Mouse (Mus musculus): ENCODE results near the gene Abtb2. TPM values are rescaled to one million over a fixed set of nuclear protein-coding genes. Genes with fewer than 3 reads are reported as not detected.
A peak's percentile ranks its signal among the peaks of the same experiment; 100 is the strongest.

The Abtb2 gene
- total RNA-seq, 1 experiment: 5.5 TPM

DNA sequence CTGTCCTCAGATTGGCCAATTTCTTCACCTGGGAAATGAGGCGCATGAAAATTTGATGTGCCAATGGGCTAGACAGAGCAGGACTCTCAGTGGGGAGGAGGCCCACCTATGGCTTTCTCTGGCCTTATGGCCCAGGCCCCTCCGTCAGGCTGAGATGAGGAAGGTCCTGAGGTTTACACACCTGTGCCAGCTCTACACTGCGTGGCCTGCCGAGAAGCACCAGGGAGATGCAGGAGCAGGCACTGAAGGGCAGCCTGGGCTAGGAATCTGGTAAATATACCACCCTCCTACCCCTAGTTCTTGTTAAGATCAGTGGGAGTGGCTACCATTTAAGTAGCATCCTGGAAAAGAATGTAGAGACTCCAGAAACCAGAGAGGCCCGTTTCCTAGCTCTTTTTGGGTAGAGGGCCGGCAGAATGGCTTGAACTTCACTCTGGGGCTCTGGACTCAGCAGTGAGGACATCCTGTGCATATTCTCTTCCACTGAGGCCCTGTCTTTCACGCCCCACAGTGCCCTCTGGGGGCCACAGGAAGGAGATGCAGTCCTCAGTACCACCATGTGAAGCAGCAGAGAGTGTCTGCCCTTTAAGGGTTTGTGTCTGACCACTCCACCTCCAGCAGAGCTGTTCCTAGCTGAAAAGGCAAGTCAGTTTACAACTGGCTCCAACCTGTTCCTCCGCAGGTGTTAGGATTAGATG is 152.6 kb downstream of the Abtb2 start:
- no peaks in the 10 kb centered on the region for H3K4me1 ChIP-seq (ENCODE audit: control insufficient read depth in 2 of 2, insufficient read depth in 2 of 2, low read length in 2 of 2, poor library complexity in 1 of 2)
- no peak overlapping the region for H3K4me3 ChIP-seq (ENCODE audit: insufficient read depth in 1 of 2, low read depth in 1 of 2, low read length in 2 of 2, poor library complexity in 1 of 2, severe bottlenecking in 1 of 2)
- no peak overlapping the region for H3K27ac ChIP-seq (ENCODE audit: insufficient read depth, low read depth, low read length, poor library complexity, severe bottlenecking)
- peak; percentile 76 for DNase-seq (ENCODE audit: low read depth, low spot score)
- H3K9me3 ChIP-seq (ENCODE audit: control insufficient read depth, insufficient read depth, low read depth, low read length): no peaks in the 10 kb centered on the region
- no peak overlapping the region for H3K9ac ChIP-seq (ENCODE audit: insufficient read depth, low read depth, low read length, poor library complexity, severe bottlenecking)
- TF ChIP-seq MAFK (IDR thresholded peaks at IDR 0.05; ENCODE audit: insufficient read depth, low read depth, low read length) (no peak), ZNF384 (IDR thresholded peaks at IDR 0.05; ENCODE audit: low read depth, low read length) (no peak), ZC3H11A (IDR thresholded peaks at IDR 0.05; ENCODE audit: borderline replicate concordance, low read depth, low read length) (no peak), CHD2 (IDR thresholded peaks at IDR 0.05; ENCODE audit: low read depth, low read length) (no peak), HCFC1 (IDR thresholded peaks at IDR 0.05; ENCODE audit: borderline replicate concordance, insufficient read depth, low read length) (no peak)
- in situ Hi-C loops (cut with MboI; ENCODE audit: low sequenced_read_pairs in 2 of 2, unreplicated experiment in 2 of 2): loop anchor here in 1 of 2 experiments (5.0 kb wide), 1 partner anchor 151 kb away; the partner anchor contains the start of gene Abtb2
- H3K36me3 ChIP-seq (ENCODE audit: control insufficient read depth, insufficient read depth, low read length, poor library complexity, severe bottlenecking): peaks cover 51% of the 10 kb centered on the region

DNA sequence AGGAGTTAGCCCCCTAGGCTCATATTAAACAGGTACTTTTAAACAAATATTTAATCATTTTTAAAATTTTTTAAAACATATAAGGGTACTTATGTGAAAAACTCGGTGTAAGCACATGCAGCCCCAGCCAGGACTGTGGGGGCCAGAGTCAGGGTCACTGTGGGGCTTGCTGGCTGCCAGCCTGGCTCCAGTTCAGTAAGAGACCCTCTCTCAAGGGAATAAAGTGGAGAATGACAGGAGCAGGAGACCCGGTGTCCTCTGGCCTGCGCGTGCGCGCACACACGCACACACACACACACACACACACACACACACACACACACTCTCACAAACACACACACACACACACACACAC is 153.2 kb downstream of the Abtb2 start:
- H3K9ac ChIP-seq (ENCODE audit: insufficient read depth, low read depth, low read length, poor library complexity, severe bottlenecking): no peak overlapping the region
- H3K4me1 ChIP-seq (ENCODE audit: control insufficient read depth in 2 of 2, insufficient read depth in 2 of 2, low read length in 2 of 2, poor library complexity in 1 of 2): no peaks in the 10 kb centered on the region
- H3K9me3 ChIP-seq (ENCODE audit: control insufficient read depth, insufficient read depth, low read depth, low read length): no peaks in the 10 kb centered on the region
- in situ Hi-C loops (cut with MboI; ENCODE audit: low sequenced_read_pairs in 2 of 2, unreplicated experiment in 2 of 2): loop anchor here in 1 of 2 experiments (5.0 kb wide), 1 partner anchor 152 kb away; the partner anchor contains the start of gene Abtb2
- H3K36me3 ChIP-seq (ENCODE audit: control insufficient read depth, insufficient read depth, low read length, poor library complexity, severe bottlenecking): peaks cover 56% of the 10 kb centered on the region
- H3K27ac ChIP-seq (ENCODE audit: insufficient read depth, low read depth, low read length, poor library complexity, severe bottlenecking): no peak overlapping the region
- DNase-seq (ENCODE audit: low read depth, low spot score): no peak
- TF ChIP-seq MAFK (IDR thresholded peaks at IDR 0.05; ENCODE audit: insufficient read depth, low read depth, low read length) (no peak), HCFC1 (IDR thresholded peaks at IDR 0.05; ENCODE audit: borderline replicate concordance, insufficient read depth, low read length) (no peak), ZNF384 (IDR thresholded peaks at IDR 0.05; ENCODE audit: low read depth, low read length) (no peak), ZC3H11A (IDR thresholded peaks at IDR 0.05; ENCODE audit: borderline replicate concordance, low read depth, low read length) (no peak), CHD2 (IDR thresholded peaks at IDR 0.05; ENCODE audit: low read depth, low read length) (no peak)
- H3K4me3 ChIP-seq (ENCODE audit: insufficient read depth in 1 of 2, low read depth in 1 of 2, low read length in 2 of 2, poor library complexity in 1 of 2, severe bottlenecking in 1 of 2): no peak overlapping the region

- no peak for TF ChIP-seq ZNF384 (IDR thresholded peaks at IDR 0.05; ENCODE audit: low read depth, low read length)
- no peak for TF ChIP-seq HCFC1 (IDR thresholded peaks at IDR 0.05; ENCODE audit: borderline replicate concordance, insufficient read depth, low read length)
- no peak overlapping the region; the same call in 1 of the 2 replicates for H3K9ac ChIP-seq (ENCODE audit: insufficient read depth, low read depth, low read length, poor library complexity, severe bottlenecking)
- no peaks in the 10 kb centered on the region for H3K9me3 ChIP-seq (ENCODE audit: control insufficient read depth, insufficient read depth, low read depth, low read length)
- peaks cover 81% of the 10 kb centered on the region for H3K36me3 ChIP-seq (ENCODE audit: control insufficient read depth, insufficient read depth, low read length, poor library complexity, severe bottlenecking)
- DNase-seq (ENCODE audit: low read depth, low spot score): no peak
- in situ Hi-C loops (cut with MboI; ENCODE audit: low sequenced_read_pairs in 2 of 2, unreplicated experiment in 2 of 2): no loop called here
- 0 out of 4 replicates have a peak, but pooled peaks cover 1 to 5% of the 10 kb centered on the region in 2 experiments for H3K4me1 ChIP-seq (ENCODE audit: control insufficient read depth in 2 of 2, insufficient read depth in 2 of 2, low read length in 2 of 2, poor library complexity in 1 of 2)
- no peak overlapping the region for H3K4me3 ChIP-seq (ENCODE audit: insufficient read depth in 1 of 2, low read depth in 1 of 2, low read length in 2 of 2, poor library complexity in 1 of 2, severe bottlenecking in 1 of 2)
- no peak overlapping the region for H3K27ac ChIP-seq (ENCODE audit: insufficient read depth, low read depth, low read length, poor library complexity, severe bottlenecking)
These were observed 158.4 kb downstream of the Abtb2 start for GRCm38 (mm10) chr2:103724521-103724920.

DNA sequence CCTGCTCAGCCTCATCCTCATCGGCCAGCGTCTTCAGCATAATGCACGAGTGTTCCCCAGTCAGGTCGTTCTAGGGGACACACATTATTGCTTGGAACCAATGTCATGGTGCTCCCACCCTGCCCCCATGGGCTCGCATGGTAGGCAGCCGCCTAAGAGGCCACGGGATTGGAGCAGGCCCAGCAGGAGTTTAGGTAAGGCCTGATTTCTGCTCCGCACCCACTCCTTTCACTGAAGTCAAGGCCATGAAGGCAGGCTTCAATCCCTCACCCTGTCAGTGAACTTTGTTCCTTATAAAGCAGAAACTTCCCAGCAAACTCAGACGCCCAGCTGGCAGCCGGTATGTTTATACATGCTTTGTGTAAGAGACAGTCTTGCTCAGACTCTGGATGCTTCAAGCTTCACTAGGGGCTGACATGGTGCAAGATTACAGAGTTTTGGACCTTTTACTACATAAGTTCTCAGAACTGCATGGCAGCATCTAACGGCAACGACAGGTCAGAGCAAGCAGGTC is 162.0 kb downstream of the Abtb2 start:
- Histone ChIP-seq H3K9me3 (ENCODE audit: control insufficient read depth, insufficient read depth, low read depth, low read length) (no peaks in the 10 kb centered on the region), H3K4me1 (ENCODE audit: control insufficient read depth in 2 of 2, insufficient read depth in 2 of 2, low read length in 2 of 2, poor library complexity in 1 of 2) (0 out of 4 replicates have a peak, but pooled peaks cover 1 to 5% of the 10 kb centered on the region in 2 experiments), H3K4me3 (ENCODE audit: insufficient read depth in 1 of 2, low read depth in 1 of 2, low read length in 2 of 2, poor library complexity in 1 of 2, severe bottlenecking in 1 of 2) (no peak overlapping the region), H3K36me3 (ENCODE audit: control insufficient read depth, insufficient read depth, low read length, poor library complexity, severe bottlenecking) (peaks cover 91% of the 10 kb centered on the region), H3K9ac (ENCODE audit: insufficient read depth, low read depth, low read length, poor library complexity, severe bottlenecking) (no peak overlapping the region), H3K27ac (ENCODE audit: insufficient read depth, low read depth, low read length, poor library complexity, severe bottlenecking) (no peak overlapping the region)
- DNase-seq (ENCODE audit: low read depth, low spot score): no peak
- no peak for TF ChIP-seq MAFK (IDR thresholded peaks at IDR 0.05; ENCODE audit: insufficient read depth, low read depth, low read length)
- TF ChIP-seq ZNF384 (IDR thresholded peaks at IDR 0.05; ENCODE audit: low read depth, low read length): no peak
- TF ChIP-seq CHD2 (IDR thresholded peaks at IDR 0.05; ENCODE audit: low read depth, low read length): no peak
- in situ Hi-C loops (cut with MboI; ENCODE audit: low sequenced_read_pairs in 2 of 2, unreplicated experiment in 2 of 2): no loop called here

Data from ES-E14 (cell line).